Mouse (Mus musculus): ENCODE results near the gene Tnr.

DNA sequence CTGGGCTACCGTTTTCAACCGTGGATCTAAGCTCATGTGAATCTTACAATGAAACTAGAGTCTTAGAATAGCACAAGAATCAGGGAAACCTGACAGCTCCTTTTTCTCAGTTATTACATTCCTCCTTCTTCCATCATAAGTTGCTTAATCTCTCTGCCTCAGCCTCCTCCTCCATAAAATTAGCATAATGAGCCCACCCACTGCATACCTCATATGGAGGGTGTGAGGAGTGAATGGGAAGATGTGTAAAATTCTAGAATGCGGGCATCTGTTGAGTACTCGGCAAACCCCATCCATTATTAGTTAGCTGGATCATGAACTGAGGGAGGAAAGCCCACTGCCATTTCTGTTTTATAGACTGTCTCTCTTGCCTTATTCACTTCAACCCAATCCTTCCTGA is 141.4 kb downstream of the Tnr start:
- TF ChIP-seq CTCF (conservative IDR thresholded peaks at IDR 0.05; ENCODE audit: insufficient read depth, insufficient read length, low read depth, low read length) (no peak), POLR2A (IDR thresholded peaks at IDR 0.05; ENCODE audit: low read depth, low read length) (no peak)
